ENCODE assay signal across 9 mouse cellular contexts in genomic region chr12:99215521-99216255, GRCm38 (mm10).
A peak's percentile ranks its signal among the peaks of the same experiment; 100 is the strongest.
DNase-seq lines count a peak whose midpoint lies in the region; ATAC-seq and TF ChIP-seq lines count a peak whose summit lies in the region.
"Had no signal": no experiment of that assay in that cellular context is flagged by ENCODE, and none has a peak within 500 bp of the region (broad histone marks: within the 10 kb centered on the region; RNA-seq: fewer than 3 reads in every experiment).

No protein-coding gene starts in this region.

- H3K4me3 ChIP-seq in limb, embryonic 12.5 days (replicated peaks), result no peak overlapping the region
- no peak overlapping the region; the same call in 1 of the 2 replicates for H3K4me3 ChIP-seq in limb, embryonic 10.5 days
- H3K4me3 ChIP-seq in forebrain, embryonic 13.5 days, result no peak overlapping the region
- no peak overlapping the region for H3K4me3 ChIP-seq in hindbrain, postnatal 0 days (ENCODE audit: low read length)
- no peak overlapping the region for H3K4me3 ChIP-seq in neural tube, embryonic 13.5 days
- H3K4me3 ChIP-seq: liver, embryonic 15.5 days had no signal

- H3K36me3 ChIP-seq in limb, embryonic 12.5 days, result peaks cover 14% of the 10 kb centered on the region; the same call in 1 of the 2 replicates
- peaks cover 18% of the 10 kb centered on the region for H3K36me3 ChIP-seq in limb, embryonic 10.5 days
- H3K36me3 ChIP-seq in forebrain, embryonic 13.5 days (ENCODE audit: poor library complexity, severe bottlenecking), result peaks cover 8% of the 10 kb centered on the region; the same call in 1 of the 2 replicates
- no peaks in the 10 kb centered on the region for H3K36me3 ChIP-seq in hindbrain, postnatal 0 days (ENCODE audit: insufficient read depth, low read length)
- no peaks in the 10 kb centered on the region for H3K36me3 ChIP-seq in neural tube, embryonic 13.5 days
- H3K36me3 ChIP-seq: liver, embryonic 15.5 days had no signal

- 0 out of 2 replicates have a peak overlapping the region, but pooled peaks have one; percentile 66 for H3K27ac ChIP-seq in limb, embryonic 12.5 days
- H3K27ac ChIP-seq in limb, embryonic 10.5 days, result no peak overlapping the region
- H3K27ac ChIP-seq in forebrain, embryonic 13.5 days, result peak overlapping the region; percentile 80
- peak overlapping the region; percentile 32 for H3K27ac ChIP-seq in hindbrain, postnatal 0 days
- peak overlapping the region; percentile 64; the same call in 1 of the 2 replicates for H3K27ac ChIP-seq in neural tube, embryonic 13.5 days (replicated peaks)
- H3K27ac ChIP-seq: liver, embryonic 15.5 days had no signal

- ATAC-seq in limb, embryonic 12.5 days (ENCODE audit: insufficient number of reproducible peaks, insufficient read depth, low FRiP score, low TSS enrichment, low read depth), result no peak
- no peak for ATAC-seq in forebrain, embryonic 13.5 days
- no peak for ATAC-seq in hindbrain, postnatal 0 days
- ATAC-seq in neural tube, embryonic 13.5 days (ENCODE audit: low read depth), result no peak

- peaks cover 33% of the 10 kb centered on the region for H3K4me1 ChIP-seq in limb, embryonic 12.5 days (replicated peaks)
- H3K4me1 ChIP-seq in limb, embryonic 10.5 days, result peaks cover 32% of the 10 kb centered on the region
- peaks cover 83% of the 10 kb centered on the region for H3K4me1 ChIP-seq in forebrain, embryonic 13.5 days
- peaks cover 41% of the 10 kb centered on the region for H3K4me1 ChIP-seq in hindbrain, postnatal 0 days (ENCODE audit: insufficient read depth, low read length)
- H3K4me1 ChIP-seq in neural tube, embryonic 13.5 days (replicated peaks), result peaks cover 79% of the 10 kb centered on the region

- H3K4me2 ChIP-seq in limb, embryonic 12.5 days, result no peak overlapping the region
- 0 out of 2 replicates have a peak overlapping the region, but pooled peaks have one; percentile 6 for H3K4me2 ChIP-seq in forebrain, embryonic 13.5 days
- H3K4me2 ChIP-seq in hindbrain, postnatal 0 days (ENCODE audit: low read depth, low read length), result no peak overlapping the region
- H3K4me2 ChIP-seq in neural tube, embryonic 13.5 days, result no peak overlapping the region
- H3K4me2 ChIP-seq: liver, embryonic 15.5 days had no signal

- no peak overlapping the region for H3K9ac ChIP-seq in limb, embryonic 12.5 days (replicated peaks)
- H3K9ac ChIP-seq in forebrain, embryonic 13.5 days, result no peak overlapping the region
- no peak overlapping the region for H3K9ac ChIP-seq in hindbrain, postnatal 0 days (replicated peaks; ENCODE audit: low read length)
- H3K9ac ChIP-seq in neural tube, embryonic 13.5 days, result no peak overlapping the region
- H3K9ac ChIP-seq: liver, embryonic 15.5 days had no signal

- no peaks in the 10 kb centered on the region for H3K27me3 ChIP-seq in limb, embryonic 12.5 days
- no peaks in the 10 kb centered on the region for H3K27me3 ChIP-seq in limb, embryonic 10.5 days (ENCODE audit: low read depth, poor library complexity, severe bottlenecking)
- H3K27me3 ChIP-seq in forebrain, embryonic 13.5 days, result no peaks in the 10 kb centered on the region
- no peaks in the 10 kb centered on the region for H3K27me3 ChIP-seq in hindbrain, postnatal 0 days (ENCODE audit: insufficient read depth, low read length)
- H3K27me3 ChIP-seq in neural tube, embryonic 13.5 days, result no peaks in the 10 kb centered on the region
- H3K27me3 ChIP-seq: liver, embryonic 15.5 days had no signal

- no peak for DNase-seq in limb, embryonic 10.5 days (ENCODE audit: low spot score)
- DNase-seq in hindbrain, postnatal 0 days (ENCODE audit: low spot score), result peak; percentile 45
- no peak for DNase-seq in embryo, embryonic 10.5 days (ENCODE audit: low spot score)
- no peak for DNase-seq in adrenal gland, postnatal 25 days
- DNase-seq in ovary, postnatal 36 days (ENCODE audit: low spot score), result no peak

- WGBS in limb, embryonic 12.5 days, result 73% methylated on average over 11 of the region's 11 CpGs
- WGBS in limb, embryonic 10.5 days, result 83% methylated on average over 11 of the region's 11 CpGs
- WGBS in forebrain, embryonic 13.5 days, result 58% methylated on average over 11 of the region's 11 CpGs
- 51% methylated on average over 11 of the region's 11 CpGs for WGBS in hindbrain, postnatal 0 days
- WGBS in neural tube, embryonic 13.5 days, result 59% methylated on average over 11 of the region's 11 CpGs

- no peaks in the 10 kb centered on the region for H3K9me3 ChIP-seq in limb, embryonic 12.5 days
- H3K9me3 ChIP-seq in limb, embryonic 10.5 days (replicated peaks), result no peaks in the 10 kb centered on the region
- H3K9me3 ChIP-seq in forebrain, embryonic 13.5 days (replicated peaks), result no peaks in the 10 kb centered on the region
- no peaks in the 10 kb centered on the region for H3K9me3 ChIP-seq in hindbrain, postnatal 0 days (ENCODE audit: low read length)
- no peaks in the 10 kb centered on the region for H3K9me3 ChIP-seq in neural tube, embryonic 13.5 days
- H3K9me3 ChIP-seq: liver, embryonic 15.5 days had no signal

- TF ChIP-seq CTCF in hindbrain, postnatal 0 days (IDR thresholded peaks at IDR 0.05; ENCODE audit: low read depth), result peak; percentile 39
